Mouse (Mus musculus): ENCODE measurements at regions not wholly inside any gene's neighbourhood (a gene's known extent, or its start where the extent isn't known, plus 50 kb on each side); places are given as distances from the start of the nearest gene placed in this dataset.

GRCm38 (mm10) chr8:35110286-35110685 is 655.3 kb upstream of the Gm19410 start:
- Histone ChIP-seq H3K4me1 (ENCODE audit: control insufficient read depth, insufficient read depth, low read length) (no peaks in the 10 kb centered on the region), H3K4me2 (ENCODE audit: low read depth, low read length) (no peak overlapping the region), H3K9me3 (replicated peaks; ENCODE audit: control insufficient read depth, low read length) (no peaks in the 10 kb centered on the region), H3K27ac (replicated peaks; ENCODE audit: low read depth, low read length) (no peak overlapping the region), H3K27me3 (ENCODE audit: control insufficient read depth, insufficient read depth, low read length) (no peaks in the 10 kb centered on the region), H3K9ac (replicated peaks; ENCODE audit: low read length) (no peak overlapping the region), H3K36me3 (replicated peaks; ENCODE audit: control insufficient read depth, insufficient read depth, low read depth, low read length) (no peaks in the 10 kb centered on the region), H3K4me3 (ENCODE audit: low read depth, low read length) (no peak overlapping the region)
- ATAC-seq (replicated peaks; ENCODE audit: insufficient number of reproducible peaks, low FRiP score, low TSS enrichment, low read depth) (no peak), DNase-seq (ENCODE audit: low spot score) (no peak)
- WGBS: 97% methylated on average over 8 of the region's 8 CpGs

- no peaks in the 10 kb centered on the region for H3K36me3 ChIP-seq (replicated peaks; ENCODE audit: control insufficient read depth, insufficient read depth, low read depth, low read length)
- 77% methylated on average over 7 of the region's 7 CpGs for WGBS
- no peak overlapping the region for H3K4me3 ChIP-seq (ENCODE audit: low read depth, low read length)
- no peaks in the 10 kb centered on the region for H3K4me1 ChIP-seq (ENCODE audit: control insufficient read depth, insufficient read depth, low read length)
- no peak overlapping the region for H3K27ac ChIP-seq (replicated peaks; ENCODE audit: low read depth, low read length)
- H3K9ac ChIP-seq (replicated peaks; ENCODE audit: low read length): no peak overlapping the region
- H3K4me2 ChIP-seq (ENCODE audit: low read depth, low read length): no peak overlapping the region
- DNase-seq (ENCODE audit: low spot score) (no peak), ATAC-seq (replicated peaks; ENCODE audit: insufficient number of reproducible peaks, low FRiP score, low TSS enrichment, low read depth) (no peak)
- H3K27me3 ChIP-seq (ENCODE audit: control insufficient read depth, insufficient read depth, low read length): no peaks in the 10 kb centered on the region
- H3K9me3 ChIP-seq (replicated peaks; ENCODE audit: control insufficient read depth, low read length): no peaks in the 10 kb centered on the region
Observed at GRCm38 (mm10) chr8:35111130-35111529, 654.5 kb upstream of the Gm19410 start.

- H3K4me3 ChIP-seq (ENCODE audit: low read depth, low read length): no peak overlapping the region
- ATAC-seq (replicated peaks; ENCODE audit: insufficient number of reproducible peaks, low FRiP score, low TSS enrichment, low read depth): no peak
- H3K4me1 ChIP-seq (ENCODE audit: control insufficient read depth, insufficient read depth, low read length): no peaks in the 10 kb centered on the region
- no peaks in the 10 kb centered on the region for H3K36me3 ChIP-seq (replicated peaks; ENCODE audit: control insufficient read depth, insufficient read depth, low read depth, low read length)
- no peaks in the 10 kb centered on the region for H3K27me3 ChIP-seq (ENCODE audit: control insufficient read depth, insufficient read depth, low read length)
- 88% methylated on average over 7 of the region's 7 CpGs for WGBS
- no peak overlapping the region for H3K4me2 ChIP-seq (ENCODE audit: low read depth, low read length)
- H3K9me3 ChIP-seq (replicated peaks; ENCODE audit: control insufficient read depth, low read length): no peaks in the 10 kb centered on the region
- H3K27ac ChIP-seq (replicated peaks; ENCODE audit: low read depth, low read length): no peak overlapping the region
- no peak overlapping the region for H3K9ac ChIP-seq (replicated peaks; ENCODE audit: low read length)
- DNase-seq (ENCODE audit: low spot score): no peak
Observed at GRCm38 (mm10) chr8:35112591-35113265, 652.9 kb upstream of the Gm19410 start.

- ATAC-seq (replicated peaks; ENCODE audit: insufficient number of reproducible peaks, low FRiP score, low TSS enrichment, low read depth) (no peak), DNase-seq (ENCODE audit: low spot score) (no peak)
- Histone ChIP-seq H3K4me3 (ENCODE audit: low read depth, low read length) (no peak overlapping the region), H3K9ac (replicated peaks; ENCODE audit: low read length) (no peak overlapping the region), H3K4me2 (ENCODE audit: low read depth, low read length) (no peak overlapping the region), H3K4me1 (ENCODE audit: control insufficient read depth, insufficient read depth, low read length) (no peaks in the 10 kb centered on the region), H3K36me3 (replicated peaks; ENCODE audit: control insufficient read depth, insufficient read depth, low read depth, low read length) (no peaks in the 10 kb centered on the region), H3K27me3 (ENCODE audit: control insufficient read depth, insufficient read depth, low read length) (no peaks in the 10 kb centered on the region), H3K27ac (replicated peaks; ENCODE audit: low read depth, low read length) (no peak overlapping the region), H3K9me3 (replicated peaks; ENCODE audit: control insufficient read depth, low read length) (no peaks in the 10 kb centered on the region)
- 79% methylated on average over 10 of the region's 10 CpGs for WGBS
Observed at GRCm38 (mm10) chr8:35114031-35114430, 651.6 kb upstream of the Gm19410 start.

- DNase-seq (ENCODE audit: low spot score): no peak
- ATAC-seq (replicated peaks; ENCODE audit: insufficient number of reproducible peaks, low FRiP score, low TSS enrichment, low read depth): no peak
- 74% methylated on average over 5 of the region's 5 CpGs for WGBS
- Histone ChIP-seq H3K27me3 (ENCODE audit: control insufficient read depth, insufficient read depth, low read length) (no peaks in the 10 kb centered on the region), H3K4me2 (ENCODE audit: low read depth, low read length) (no peak overlapping the region), H3K36me3 (replicated peaks; ENCODE audit: control insufficient read depth, insufficient read depth, low read depth, low read length) (no peaks in the 10 kb centered on the region), H3K27ac (replicated peaks; ENCODE audit: low read depth, low read length) (no peak overlapping the region), H3K4me3 (ENCODE audit: low read depth, low read length) (no peak overlapping the region), H3K9ac (replicated peaks; ENCODE audit: low read length) (no peak overlapping the region), H3K4me1 (ENCODE audit: control insufficient read depth, insufficient read depth, low read length) (no peaks in the 10 kb centered on the region), H3K9me3 (replicated peaks; ENCODE audit: control insufficient read depth, low read length) (no peaks in the 10 kb centered on the region)
Observed at GRCm38 (mm10) chr8:35120612-35121011, 645.0 kb upstream of the Gm19410 start.

GRCm38 (mm10) chr8:35121084-35121483 is 644.5 kb upstream of the Gm19410 start:
- ATAC-seq (replicated peaks; ENCODE audit: insufficient number of reproducible peaks, low FRiP score, low TSS enrichment, low read depth) (no peak), DNase-seq (ENCODE audit: low spot score) (no peak)
- H3K27ac ChIP-seq (replicated peaks; ENCODE audit: low read depth, low read length): no peak overlapping the region
- whole genome bisulfite sequencing: 89% methylated on average over 8 of the region's 8 CpGs
- no peaks in the 10 kb centered on the region for H3K9me3 ChIP-seq (replicated peaks; ENCODE audit: control insufficient read depth, low read length)
- no peaks in the 10 kb centered on the region for H3K27me3 ChIP-seq (ENCODE audit: control insufficient read depth, insufficient read depth, low read length)
- no peak overlapping the region for H3K9ac ChIP-seq (replicated peaks; ENCODE audit: low read length)
- no peaks in the 10 kb centered on the region for H3K4me1 ChIP-seq (ENCODE audit: control insufficient read depth, insufficient read depth, low read length)
- no peaks in the 10 kb centered on the region for H3K36me3 ChIP-seq (replicated peaks; ENCODE audit: control insufficient read depth, insufficient read depth, low read depth, low read length)
- no peak overlapping the region for H3K4me2 ChIP-seq (ENCODE audit: low read depth, low read length)
- no peak overlapping the region for H3K4me3 ChIP-seq (ENCODE audit: low read depth, low read length)

GRCm38 (mm10) chr8:35123196-35123621 is 642.4 kb upstream of the Gm19410 start:
- Histone ChIP-seq H3K27me3 (ENCODE audit: control insufficient read depth, insufficient read depth, low read length) (no peaks in the 10 kb centered on the region), H3K36me3 (replicated peaks; ENCODE audit: control insufficient read depth, insufficient read depth, low read depth, low read length) (no peaks in the 10 kb centered on the region), H3K4me3 (ENCODE audit: low read depth, low read length) (peak overlapping the region; percentile 31), H3K9ac (replicated peaks; ENCODE audit: low read length) (peak overlapping the region; percentile 34; the same call in 1 of the 2 replicates), H3K4me1 (ENCODE audit: control insufficient read depth, insufficient read depth, low read length) (no peaks in the 10 kb centered on the region), H3K27ac (replicated peaks; ENCODE audit: low read depth, low read length) (no peak overlapping the region), H3K9me3 (replicated peaks; ENCODE audit: control insufficient read depth, low read length) (no peaks in the 10 kb centered on the region), H3K4me2 (ENCODE audit: low read depth, low read length) (peak overlapping the region; percentile 44)
- peak; percentile 58 for DNase-seq (ENCODE audit: low spot score)
- WGBS: 3% methylated on average over 14 of the region's 14 CpGs
- ATAC-seq (replicated peaks; ENCODE audit: insufficient number of reproducible peaks, low FRiP score, low TSS enrichment, low read depth): no peak

GRCm38 (mm10) chr8:35125179-35125578 is 640.4 kb upstream of the Gm19410 start:
- DNase-seq (ENCODE audit: low spot score): no peak
- ATAC-seq (replicated peaks; ENCODE audit: insufficient number of reproducible peaks, low FRiP score, low TSS enrichment, low read depth): no peak
- Histone ChIP-seq H3K36me3 (replicated peaks; ENCODE audit: control insufficient read depth, insufficient read depth, low read depth, low read length) (no peaks in the 10 kb centered on the region), H3K27me3 (ENCODE audit: control insufficient read depth, insufficient read depth, low read length) (no peaks in the 10 kb centered on the region), H3K4me3 (ENCODE audit: low read depth, low read length) (no peak overlapping the region), H3K9me3 (replicated peaks; ENCODE audit: control insufficient read depth, low read length) (no peaks in the 10 kb centered on the region), H3K27ac (replicated peaks; ENCODE audit: low read depth, low read length) (no peak overlapping the region), H3K4me1 (ENCODE audit: control insufficient read depth, insufficient read depth, low read length) (no peaks in the 10 kb centered on the region), H3K9ac (replicated peaks; ENCODE audit: low read length) (no peak overlapping the region), H3K4me2 (ENCODE audit: low read depth, low read length) (no peak overlapping the region)
- 97% methylated on average over 3 of the region's 3 CpGs for WGBS

Data from embryonic facial prominence, embryonic 11.5 days (tissue).